Mouse (Mus musculus) common myeloid progenitor, adult 5-6 weeks (primary cell): ENCODE results near the gene Mtf1. TPM values are rescaled to one million over a fixed set of nuclear protein-coding genes. Genes with fewer than 3 reads are reported as not detected.
A peak's percentile ranks its signal among the peaks of the same experiment; 100 is the strongest.

Source experiments
- ATAC-seq: replicated peaks from 2 replicates; pipeline ENCODE4 v1.8.0; 2016; ENCODE audit warnings: low read depth, mild to moderate bottlenecking, moderate TSS enrichment, inconsistent platforms; ENCODE audit not compliant: poor library complexity, severe bottlenecking
- total RNA-seq: library from RNA; stranded (forward); fragments of 200-1000, 187-1606 nt; gene quantifications from 2 replicates; pipeline ENCODE4 v1.2.3, GENCODE M21; 2017

Gene Mtf1
- total RNA-seq, 1 experiment from 2014 or later: 26.1 TPM

DNA sequence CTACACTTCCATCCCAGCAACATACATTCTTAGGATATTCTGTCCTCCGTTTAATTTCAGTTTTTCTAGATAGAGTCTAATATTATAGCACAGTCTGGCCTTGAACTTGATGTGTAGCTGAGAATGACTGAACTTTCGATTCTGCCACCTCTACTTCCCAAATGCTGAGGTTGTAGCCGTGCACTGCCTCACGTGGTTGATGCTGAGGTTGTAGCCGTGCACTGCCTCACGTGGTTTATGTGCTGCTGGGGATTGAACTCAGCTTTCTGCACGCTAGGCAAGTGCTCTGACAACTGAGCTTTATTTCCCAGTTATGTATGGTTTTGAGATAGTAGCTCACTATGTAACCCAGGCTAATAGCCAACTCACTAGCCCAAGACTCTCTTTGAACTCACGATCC is 5.8 kb upstream of the Mtf1 start:
- no peak for ATAC-seq

DNA sequence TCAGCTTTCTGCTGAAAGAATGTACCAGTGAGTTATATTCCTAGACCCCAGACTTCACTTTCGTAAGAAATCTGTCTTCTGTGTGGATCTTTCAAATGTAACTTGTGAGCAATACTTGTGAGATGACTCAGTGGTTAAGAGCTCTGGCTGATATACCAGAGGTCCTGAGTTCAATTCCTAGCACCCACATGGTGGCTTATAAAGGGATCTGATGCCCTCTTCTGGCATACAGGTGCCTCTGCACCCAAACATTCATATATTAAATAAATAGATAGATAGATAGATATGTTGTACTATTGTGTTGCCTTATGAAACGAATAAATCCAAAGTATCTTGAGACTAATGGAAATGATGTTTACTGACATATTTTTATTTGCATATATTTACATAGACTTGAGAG is 5.0 kb upstream of the Mtf1 start:
- no peak for ATAC-seq

DNA sequence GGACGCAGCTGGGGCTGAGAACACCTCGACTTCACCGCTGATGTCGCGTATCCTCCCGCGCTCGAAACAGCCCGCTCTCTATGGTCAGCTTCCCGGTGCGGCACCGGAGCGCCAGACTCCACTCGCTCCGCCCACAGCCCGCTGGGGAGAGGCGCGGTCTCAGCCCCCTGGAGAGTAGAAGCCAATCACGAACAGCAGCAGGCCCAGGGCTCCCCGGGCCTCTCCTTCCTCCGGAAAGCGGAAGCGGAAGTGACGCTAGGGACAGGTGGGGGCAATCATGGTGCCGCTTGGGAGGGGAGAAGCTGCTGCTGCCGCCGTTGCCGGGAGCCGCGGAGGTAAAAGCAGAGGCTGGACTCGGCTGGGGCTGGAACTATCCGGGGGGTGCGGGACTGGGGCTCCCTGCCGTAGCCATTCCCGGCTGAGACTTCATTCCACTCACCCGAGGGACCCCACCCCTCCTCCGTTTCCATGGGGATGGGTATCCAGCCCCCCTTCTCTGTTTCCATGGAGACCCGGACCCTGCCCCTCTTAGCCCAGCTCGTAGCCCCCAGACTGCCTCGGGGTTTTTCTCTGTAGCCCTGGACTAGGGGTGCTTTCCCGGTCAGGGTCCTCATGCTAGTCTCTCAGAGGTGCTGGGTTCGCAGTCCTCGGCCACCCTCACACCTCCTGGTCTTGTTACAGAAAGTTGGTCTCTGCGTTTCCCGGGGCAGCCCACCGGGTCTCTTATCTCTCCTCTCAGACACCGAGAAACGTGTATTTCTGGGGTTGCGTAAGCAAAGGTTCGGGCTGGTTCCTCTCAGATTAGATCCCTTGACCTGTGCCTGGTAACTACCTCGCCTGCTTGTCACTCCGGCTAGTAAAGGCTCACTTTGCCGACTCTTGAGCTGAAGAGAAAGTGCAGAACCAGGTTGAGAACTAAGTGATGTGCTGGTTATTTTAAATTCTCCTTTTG is 681 bp downstream of the Mtf1 start:
- ATAC-seq: peak; percentile 93

DNA sequence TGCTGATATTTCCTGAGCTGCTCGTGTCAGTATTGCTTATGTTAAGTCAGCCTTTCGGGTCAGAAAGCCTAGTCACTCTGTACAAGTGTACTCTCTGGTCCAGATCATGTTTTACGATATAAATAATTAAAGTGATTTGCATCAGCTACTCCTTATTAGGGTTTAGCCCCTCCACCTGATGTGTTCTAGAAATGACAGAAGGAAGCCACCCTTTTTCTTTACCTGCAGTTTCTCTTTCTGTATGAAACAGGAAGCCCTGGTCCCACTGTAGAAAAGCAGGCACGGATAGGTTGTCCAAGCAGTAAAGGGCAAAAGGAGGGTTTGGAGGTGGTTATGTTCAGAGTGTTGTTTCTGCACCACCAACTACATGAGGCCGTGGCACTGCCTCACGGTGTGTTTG is 1.5 kb downstream of the Mtf1 start:
- ATAC-seq: no peak

DNA sequence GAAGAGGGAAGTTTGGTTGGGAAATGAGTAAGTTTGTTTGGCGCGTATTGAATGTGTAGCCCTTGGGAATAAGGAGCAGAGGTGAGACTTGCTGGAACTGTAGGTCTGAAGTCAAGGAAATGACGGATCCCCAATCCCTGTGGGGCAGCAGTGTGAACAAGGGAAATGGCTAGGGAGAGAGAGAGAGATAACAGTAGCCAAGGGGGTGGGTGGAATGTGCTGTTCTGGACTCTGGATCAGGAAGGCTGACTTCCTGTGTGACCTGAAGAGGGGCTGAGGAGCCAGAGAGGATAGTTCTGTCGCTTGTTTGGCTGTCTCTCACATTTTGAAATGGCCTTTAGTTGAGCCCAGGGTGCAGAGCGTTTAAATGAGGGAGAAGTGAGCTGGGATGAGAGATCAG is 6.6 kb downstream of the Mtf1 start:
- no peak for ATAC-seq

DNA sequence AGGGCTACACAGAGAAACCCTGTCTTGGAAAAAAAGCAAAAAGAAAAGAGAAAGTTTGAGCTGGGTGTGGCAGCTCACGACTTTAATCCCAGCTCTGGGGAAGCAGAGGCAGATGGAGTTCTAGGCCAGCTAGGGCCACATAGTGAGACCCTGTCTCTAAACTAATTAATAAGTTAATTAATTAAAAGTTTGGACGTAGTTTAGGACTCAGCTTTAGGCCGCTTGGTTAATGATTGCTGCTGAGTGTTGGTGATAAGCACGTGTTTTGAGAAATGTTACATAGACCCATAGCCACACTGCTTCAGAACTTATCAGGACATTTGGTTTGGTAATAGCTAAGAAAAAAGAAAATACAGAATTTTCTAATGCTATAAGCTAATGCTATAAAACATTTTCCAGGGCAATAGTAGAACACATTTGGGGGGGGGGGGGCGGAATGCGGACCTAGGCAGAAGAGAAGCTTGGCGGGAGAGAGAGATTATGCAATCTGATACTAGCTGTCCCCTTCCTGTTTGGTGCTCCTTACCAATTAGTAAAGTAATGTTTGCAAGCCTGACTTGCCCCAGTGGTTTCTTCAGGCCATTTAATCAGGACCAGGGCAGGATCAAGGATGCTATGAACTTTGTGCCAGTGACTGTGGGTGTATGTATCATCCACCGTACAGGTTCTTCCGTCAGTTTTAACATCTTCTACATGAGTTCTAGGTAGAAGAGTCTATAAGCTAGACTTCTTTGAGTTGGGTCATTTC is 7.4 kb downstream of the Mtf1 start:
- peak; percentile 45; the same call in 1 of the 2 replicates for ATAC-seq

DNA sequence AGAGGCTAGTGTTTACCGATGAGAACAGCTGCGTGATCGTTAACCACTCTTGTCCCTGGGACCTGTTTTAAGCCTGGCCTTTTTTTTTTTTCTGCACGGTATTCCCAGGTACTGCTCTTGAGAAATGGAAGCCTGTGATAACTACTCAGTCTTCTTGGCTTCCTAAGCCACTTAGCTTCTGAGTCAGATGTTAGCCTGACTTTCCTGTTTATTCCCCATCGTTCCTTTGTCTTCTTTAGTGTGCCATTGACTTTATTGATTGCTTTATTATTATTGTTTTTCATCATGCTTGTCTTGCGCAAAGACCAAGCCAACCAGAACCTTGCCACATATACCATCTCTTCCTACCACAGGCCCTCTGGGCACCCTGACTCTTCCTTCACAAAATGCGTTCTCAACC is 8.2 kb downstream of the Mtf1 start:
- ATAC-seq: no peak

DNA sequence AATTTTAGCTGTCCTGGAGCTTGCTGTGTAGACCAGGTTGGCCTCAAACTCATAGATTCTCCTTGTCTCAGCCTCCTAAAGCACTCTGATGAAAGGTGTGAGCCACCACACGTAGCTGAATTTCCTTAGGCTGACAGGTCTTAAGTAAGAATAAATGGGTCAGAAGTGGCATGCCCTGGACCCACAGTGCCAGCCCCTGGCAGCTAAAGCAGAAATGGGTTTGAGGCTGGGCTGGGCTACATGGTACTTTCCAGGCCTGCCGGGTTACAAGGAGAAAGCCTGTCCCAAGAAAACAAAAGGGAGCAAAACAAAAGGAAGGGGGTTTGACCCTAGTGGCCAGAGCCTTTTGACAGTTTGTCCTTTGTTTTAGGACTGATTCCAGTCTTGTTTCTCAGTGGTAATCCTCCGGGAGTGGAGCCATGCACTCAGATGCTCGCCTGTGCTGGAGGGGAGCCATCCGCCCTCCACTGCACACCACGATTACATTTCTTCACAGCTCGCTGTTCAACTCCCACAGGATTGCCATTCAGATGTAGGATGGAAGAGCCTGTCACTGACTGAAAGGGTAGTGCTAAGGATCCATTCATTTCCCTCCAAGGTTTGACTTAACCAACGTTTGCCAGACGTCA is 9.6 kb downstream of the Mtf1 start:
- no peak for ATAC-seq

DNA sequence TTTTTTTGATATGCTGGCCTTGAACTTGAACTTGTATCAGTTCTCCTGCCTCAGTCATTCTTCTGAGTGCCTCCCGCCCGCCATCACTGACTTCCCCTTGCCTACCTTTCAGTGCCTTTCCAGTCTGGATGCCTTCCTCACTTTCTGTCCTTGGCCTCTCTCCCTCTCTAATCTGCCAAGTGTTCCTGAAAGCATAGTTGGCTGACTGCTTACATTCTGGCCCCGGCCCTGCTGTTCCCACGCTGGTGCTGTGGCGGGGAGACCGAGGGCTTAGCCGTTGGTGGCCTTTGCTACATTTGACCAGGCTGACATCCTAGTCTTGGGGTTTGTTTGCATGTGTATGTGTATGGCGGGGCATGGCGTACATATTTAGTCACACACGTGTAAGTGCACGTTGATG is 14.0 kb downstream of the Mtf1 start:
- no peak for ATAC-seq

DNA sequence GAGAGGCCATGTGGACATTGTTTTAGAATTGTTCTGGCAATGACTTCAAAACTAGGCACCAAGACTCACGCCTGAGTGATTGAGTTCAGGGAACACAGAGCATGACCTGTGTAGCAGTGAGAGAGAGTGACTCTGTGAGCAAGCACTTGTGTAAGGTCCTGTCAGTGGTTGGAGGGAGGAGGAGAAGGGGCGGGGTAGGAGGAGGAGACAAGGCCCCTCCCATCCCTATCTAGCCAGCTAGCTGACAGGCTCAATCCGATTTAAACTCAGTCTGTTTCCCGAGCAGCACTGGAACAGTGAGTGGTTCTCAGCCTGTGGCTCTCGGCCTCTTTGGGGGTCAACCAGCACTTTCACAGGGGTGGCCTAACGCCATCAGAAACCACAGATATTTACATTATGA is 15.9 kb downstream of the Mtf1 start:
- peak; percentile 98 for ATAC-seq

DNA sequence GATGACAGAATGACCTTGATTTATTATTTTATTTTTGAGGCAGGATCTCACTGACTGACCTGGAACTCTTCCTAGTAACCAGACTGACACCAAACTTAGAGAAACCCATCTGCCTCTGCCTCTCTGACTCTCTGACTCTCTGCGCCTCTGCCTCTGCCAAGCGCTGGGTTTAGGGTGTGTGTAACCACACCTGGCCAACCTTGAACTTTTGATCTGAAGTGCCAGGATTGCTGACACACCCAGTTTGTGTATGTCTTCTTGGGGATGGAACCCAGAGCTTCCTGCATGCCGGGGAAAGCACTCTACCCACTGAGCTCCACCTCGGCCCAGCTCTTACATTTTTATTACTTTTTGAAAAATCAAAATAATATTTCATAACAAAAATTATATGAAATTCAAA is 16.9 kb downstream of the Mtf1 start:
- ATAC-seq: no peak

DNA sequence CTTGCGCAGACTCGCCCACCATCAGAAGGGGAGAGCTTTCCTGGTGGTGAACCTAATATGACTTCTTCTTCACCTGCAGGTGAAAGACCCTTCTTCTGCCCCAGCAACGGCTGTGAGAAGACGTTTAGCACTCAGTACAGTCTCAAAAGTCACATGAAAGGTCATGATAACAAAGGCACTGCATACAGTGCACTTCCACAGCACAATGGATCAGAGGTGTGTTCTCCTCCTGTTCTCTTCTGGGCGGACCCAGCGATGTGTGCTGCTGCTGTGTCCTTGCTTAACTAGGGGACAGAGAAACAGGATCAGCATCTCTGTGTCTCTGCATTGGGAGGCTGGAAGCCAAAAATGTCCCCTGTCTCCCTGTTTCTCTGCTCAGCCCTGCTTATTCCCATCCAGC is 23.1 kb downstream of the Mtf1 start:
- no peak for ATAC-seq

DNA sequence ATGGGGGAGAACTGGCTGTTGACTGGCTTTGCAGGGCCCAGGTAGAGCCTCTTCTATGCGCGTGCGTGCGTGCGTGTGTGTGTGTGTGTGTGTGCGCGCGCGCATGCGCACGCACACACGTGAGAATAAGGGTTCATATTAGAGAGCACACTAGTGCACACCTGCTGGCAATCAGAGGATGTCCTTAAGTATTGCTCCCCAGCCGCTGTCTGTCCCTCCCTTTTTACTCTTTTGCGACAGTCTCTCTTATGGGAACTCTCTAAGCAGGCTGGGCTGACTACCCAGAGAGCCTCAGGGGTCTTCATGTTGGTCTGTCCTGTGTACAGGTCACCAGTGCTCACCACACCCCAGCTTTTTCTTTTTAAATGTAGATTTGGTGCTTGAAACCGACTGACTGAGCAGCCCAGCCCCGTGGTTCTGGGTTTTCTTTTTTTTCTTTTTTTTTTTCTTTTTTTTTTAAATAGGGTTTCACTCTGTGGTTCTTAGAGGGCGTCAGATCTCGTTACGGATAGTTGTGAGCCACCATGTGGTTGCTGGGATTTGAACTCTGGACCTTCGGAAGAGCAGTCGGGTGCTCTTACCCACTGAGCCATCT is 23.6 kb downstream of the Mtf1 start:
- ATAC-seq: no peak

DNA sequence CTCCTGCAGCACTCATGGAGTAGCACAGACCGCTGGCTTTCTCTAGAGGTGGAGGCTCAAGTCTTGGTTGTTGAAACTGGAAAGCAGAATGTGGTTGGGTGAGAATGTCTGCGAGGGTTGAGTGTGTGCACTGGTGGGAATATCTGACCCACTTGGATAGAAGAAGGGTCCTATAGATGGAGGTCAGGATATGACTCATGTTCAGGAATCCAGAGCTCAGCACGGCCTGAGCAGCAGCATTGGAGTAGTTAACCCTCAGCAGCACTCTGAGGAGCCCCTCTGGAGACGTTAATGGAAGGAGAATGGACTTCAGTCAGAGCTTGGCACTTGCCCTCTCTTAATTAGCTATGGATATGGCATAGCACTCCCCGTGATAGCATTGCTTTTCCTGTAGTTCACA is 27.8 kb downstream of the Mtf1 start:
- no peak for ATAC-seq

DNA sequence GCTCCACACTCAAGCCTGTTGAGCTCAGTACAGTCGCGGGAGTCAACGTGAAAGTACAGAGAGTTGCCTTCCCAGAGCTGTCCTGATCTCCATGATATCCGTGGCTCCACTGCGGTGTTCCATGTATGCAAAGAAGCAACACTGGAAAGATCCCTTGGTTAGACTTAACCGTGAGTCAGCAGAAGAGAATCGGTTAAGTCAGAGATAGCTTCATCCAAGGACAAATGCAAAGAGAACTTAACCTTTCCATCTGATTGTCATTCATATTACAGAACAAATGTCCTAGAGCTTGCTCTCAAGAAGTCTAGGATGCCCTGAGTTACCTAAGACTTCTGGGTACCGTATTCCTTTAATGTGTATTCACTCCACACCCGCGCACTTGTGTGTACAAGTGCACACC is 30.9 kb downstream of the Mtf1 start:
- no peak for ATAC-seq

DNA sequence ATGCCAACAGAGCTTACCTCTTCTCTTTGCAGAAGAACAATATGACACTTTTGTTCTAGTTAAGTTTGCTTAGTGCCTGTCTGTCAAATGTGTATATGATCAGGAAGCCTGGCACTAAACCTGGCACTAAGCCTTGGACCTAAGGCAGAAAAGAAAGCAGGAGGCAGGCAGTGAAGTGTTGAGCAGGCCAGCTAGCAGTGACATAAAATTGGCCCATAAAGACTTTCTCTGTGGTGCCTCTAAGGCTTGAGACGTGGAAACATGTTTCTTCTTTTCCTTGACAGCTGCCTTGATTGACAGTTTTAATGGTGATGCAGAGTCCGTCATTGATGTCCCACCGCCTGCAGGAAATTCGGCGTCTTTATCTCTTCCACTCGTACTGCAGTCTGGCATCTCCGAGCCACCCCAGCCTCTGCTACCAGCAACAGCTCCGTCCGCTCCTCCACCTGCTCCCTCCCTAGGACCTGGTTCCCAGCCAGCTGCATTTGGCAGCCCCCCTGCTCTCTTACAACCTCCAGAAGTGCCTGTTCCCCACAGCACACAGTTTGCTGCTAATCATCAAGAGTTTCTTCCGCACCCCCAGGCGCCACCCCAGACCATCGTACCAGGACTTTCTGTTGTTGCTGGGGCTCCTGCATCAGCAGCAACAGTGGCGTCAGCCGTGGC is 36.3 kb downstream of the Mtf1 start:
- ATAC-seq: no peak

DNA sequence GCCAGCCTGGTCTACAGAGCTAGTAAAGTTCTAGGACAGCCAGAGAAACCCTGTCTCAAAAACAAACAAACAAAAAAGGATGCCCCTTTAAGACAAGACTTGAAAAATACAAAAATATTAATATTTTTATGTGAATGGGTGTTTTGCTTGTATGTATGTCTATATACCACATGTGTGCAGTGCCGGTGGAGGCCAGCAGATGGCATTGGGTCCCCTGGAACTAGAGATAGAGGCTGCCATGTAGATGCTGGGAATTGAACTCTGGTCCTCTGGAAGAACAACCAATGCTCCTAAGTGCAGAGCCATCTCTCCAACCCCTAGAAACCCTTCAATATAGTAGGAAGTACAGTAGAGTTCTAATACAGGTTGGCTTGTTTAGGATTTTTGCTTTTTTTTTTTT is 39.1 kb downstream of the Mtf1 start:
- no peak for ATAC-seq

DNA sequence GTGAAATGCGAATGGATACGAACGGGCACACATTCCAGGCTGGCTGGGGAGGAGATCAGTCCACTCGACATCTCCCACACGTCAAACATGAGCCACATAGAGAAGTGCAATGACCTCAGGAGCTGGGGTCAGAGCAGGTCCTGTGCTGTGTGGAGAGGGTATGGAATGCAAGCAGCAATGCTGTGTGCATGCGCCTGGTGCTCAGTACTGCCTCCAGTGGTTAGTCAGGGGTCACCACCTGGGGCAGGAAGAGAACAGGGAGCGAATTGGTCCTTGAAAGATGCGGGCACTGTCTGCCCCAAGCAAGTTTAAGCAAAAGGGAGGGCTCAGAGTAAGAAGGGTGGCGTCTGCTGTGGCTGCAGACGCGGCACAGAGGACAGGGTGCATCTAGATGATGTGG is 41.6 kb downstream of the Mtf1 start:
- ATAC-seq: peak; percentile 81

DNA sequence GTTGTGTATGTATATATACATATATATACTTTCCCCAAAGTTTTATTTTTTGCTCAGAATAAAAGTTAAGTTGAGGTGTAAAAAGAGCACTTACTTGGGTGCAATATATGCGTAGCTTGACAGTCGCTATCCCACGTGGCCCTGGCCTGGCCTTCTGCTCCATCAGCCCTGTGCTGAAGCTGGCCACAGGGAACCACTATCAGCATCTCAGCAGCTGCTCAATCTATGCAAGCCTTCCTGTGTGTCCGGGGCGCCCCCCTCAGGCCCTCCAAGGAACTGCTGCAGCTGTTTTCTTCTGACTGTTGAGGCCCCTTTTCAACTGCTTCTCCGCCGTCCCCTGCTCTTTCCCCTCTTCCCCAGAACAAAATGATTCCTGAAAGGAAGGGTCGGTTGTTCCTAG is 45.7 kb downstream of the Mtf1 start:
- ATAC-seq: peak; percentile 70

DNA sequence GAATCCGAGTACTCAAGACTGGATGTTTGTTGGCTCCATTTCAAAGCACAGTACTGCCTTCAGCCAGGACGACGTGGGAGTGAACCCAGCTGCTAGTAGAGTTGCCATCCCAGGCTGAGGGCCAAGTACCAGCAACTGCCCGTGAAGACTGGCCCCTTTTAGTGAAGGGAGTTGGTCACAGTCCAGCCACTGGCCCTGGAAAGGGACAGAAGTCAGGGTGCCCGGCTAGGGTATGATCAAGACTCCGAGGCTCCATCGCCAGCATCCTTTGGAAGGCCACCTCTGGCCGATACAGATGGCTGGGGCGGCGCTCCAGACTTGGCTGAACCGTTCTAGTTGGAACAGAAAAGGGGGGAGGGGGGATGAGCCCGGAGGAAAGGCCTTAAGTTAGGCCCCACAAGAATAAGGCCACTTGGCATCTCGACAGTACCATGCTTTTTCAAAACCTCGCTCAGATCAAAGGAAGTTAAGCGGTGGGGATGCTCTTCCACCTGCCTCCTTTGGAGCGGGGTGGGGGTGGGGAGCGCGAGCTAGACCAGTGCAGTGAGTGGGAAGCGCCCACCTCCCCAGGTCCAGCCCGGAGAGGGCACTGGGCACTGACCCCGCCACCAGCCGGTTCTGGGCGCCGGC is 47.8 kb downstream of the Mtf1 start:
- no peak for ATAC-seq
